Comparison of ENCODE assay signal across 17 mouse cellular contexts in genomic region chr11:71594250-71594847, GRCm38 (mm10).
DNase-seq lines count a peak whose midpoint lies in the region; ATAC-seq and TF ChIP-seq lines count a peak whose summit lies in the region.
"Had no signal": no experiment of that assay in that cellular context is flagged by ENCODE, and none has a peak within 500 bp of the region (broad histone marks: within the 10 kb centered on the region; RNA-seq: fewer than 3 reads in every experiment).

No protein-coding gene starts in this region.

- no peak overlapping the region for H3K4me3 ChIP-seq in lung, adult 2 months (replicated peaks; ENCODE audit: extremely low read depth, low read depth, low read length)
- no peak overlapping the region for H3K4me3 ChIP-seq in hindbrain, postnatal 0 days (ENCODE audit: low read length)
- no peak overlapping the region for H3K4me3 ChIP-seq in liver, embryonic 11.5 days (ENCODE audit: low read depth, low read length)
- H3K4me3 ChIP-seq: forebrain, embryonic 10.5 days; gastrocnemius, adult 2 months; heart, embryonic 15.5 days; liver, embryonic 15.5 days; midbrain, embryonic 15.5 days had no signal

- H3K27ac ChIP-seq in hindbrain, postnatal 0 days, result no peak overlapping the region
- no peak overlapping the region for H3K27ac ChIP-seq in liver, embryonic 11.5 days (ENCODE audit: low read depth, low read length)
- H3K27ac ChIP-seq: forebrain, embryonic 10.5 days; gastrocnemius, adult 2 months; heart, embryonic 15.5 days; kidney, postnatal 0 days; liver, embryonic 15.5 days; midbrain, embryonic 15.5 days had no signal

- no peak for TF ChIP-seq POLR2A in lung, adult 2 months (IDR thresholded peaks at IDR 0.05; ENCODE audit: borderline replicate concordance, extremely low read depth, low read depth, low read length)

- no peaks in the 10 kb centered on the region for H3K9me3 ChIP-seq in hindbrain, postnatal 0 days (ENCODE audit: low read length)
- H3K9me3 ChIP-seq in liver, embryonic 11.5 days (ENCODE audit: control insufficient read depth, low read length), result no peaks in the 10 kb centered on the region
- H3K9me3 ChIP-seq: forebrain, embryonic 10.5 days; heart, embryonic 15.5 days; liver, embryonic 15.5 days; midbrain, embryonic 15.5 days had no signal

- H3K27me3 ChIP-seq in hindbrain, postnatal 0 days (ENCODE audit: insufficient read depth, low read length), result no peaks in the 10 kb centered on the region
- no peaks in the 10 kb centered on the region for H3K27me3 ChIP-seq in liver, embryonic 11.5 days (replicated peaks; ENCODE audit: control insufficient read depth, insufficient read depth, low read length)
- H3K27me3 ChIP-seq: heart, embryonic 15.5 days; liver, embryonic 15.5 days; midbrain, embryonic 15.5 days had no signal

- H3K4me1 ChIP-seq in lung, adult 2 months (ENCODE audit: control insufficient read depth, insufficient read depth, low read length), result no peaks in the 10 kb centered on the region
- H3K4me1 ChIP-seq in hindbrain, postnatal 0 days (ENCODE audit: insufficient read depth, low read length), result no peaks in the 10 kb centered on the region; the same call in 1 of the 2 replicates
- no peaks in the 10 kb centered on the region for H3K4me1 ChIP-seq in liver, embryonic 11.5 days (replicated peaks; ENCODE audit: control insufficient read depth, insufficient read depth, low read length)
- H3K4me1 ChIP-seq: heart, embryonic 15.5 days; liver, embryonic 15.5 days; midbrain, embryonic 15.5 days had no signal

- WGBS in lung, adult 2 months, result 50% methylated on average over 6 of the region's 6 CpGs
- WGBS in hindbrain, postnatal 0 days, result 52% methylated on average over 6 of the region's 6 CpGs
- 73% methylated on average over 6 of the region's 6 CpGs for WGBS in liver, embryonic 11.5 days

- H3K9ac ChIP-seq in hindbrain, postnatal 0 days (replicated peaks; ENCODE audit: low read length), result no peak overlapping the region
- no peak overlapping the region for H3K9ac ChIP-seq in liver, embryonic 11.5 days (ENCODE audit: low read depth, low read length)
- H3K9ac ChIP-seq: heart, embryonic 15.5 days; liver, embryonic 15.5 days; midbrain, embryonic 15.5 days had no signal

- H3K36me3 ChIP-seq in hindbrain, postnatal 0 days (ENCODE audit: insufficient read depth, low read length), result no peaks in the 10 kb centered on the region
- no peaks in the 10 kb centered on the region for H3K36me3 ChIP-seq in liver, embryonic 11.5 days (ENCODE audit: control insufficient read depth, insufficient read depth, low read length)
- H3K36me3 ChIP-seq: forebrain, embryonic 10.5 days; heart, embryonic 15.5 days; liver, embryonic 15.5 days; midbrain, embryonic 15.5 days had no signal

- no peak overlapping the region for H3K4me2 ChIP-seq in hindbrain, postnatal 0 days (ENCODE audit: low read depth, low read length)
- no peak overlapping the region for H3K4me2 ChIP-seq in liver, embryonic 11.5 days
- H3K4me2 ChIP-seq: heart, embryonic 15.5 days; liver, embryonic 15.5 days; midbrain, embryonic 15.5 days had no signal

- peak; percentile 23 to 35 for DNase-seq in cerebellum, adult 18-20 months
- peak; percentile 12 for DNase-seq in cerebellum, adult 9-10 months
- DNase-seq in lung, adult 2 months, result peak; percentile 3
- peak; percentile 47 for DNase-seq in lung, postnatal 36 days
- no peak for DNase-seq in hindbrain, postnatal 0 days (ENCODE audit: low spot score)
- no peak for DNase-seq in liver, embryonic 11.5 days (ENCODE audit: low spot score)
- no peak for DNase-seq in urinary bladder, adult 18-20 months (ENCODE audit: low spot score in 2 of 2)
- DNase-seq: gastrocnemius, adult 2 months; heart, adult 18-20 months; heart, postnatal 4 days; kidney, adult 18-20 months; right cerebral cortex, postnatal 4 days had no signal

- TF ChIP-seq CTCF in lung, adult 2 months (IDR thresholded peaks at IDR 0.05; ENCODE audit: insufficient read depth, low read length), result no peak
- no peak for TF ChIP-seq CTCF in hindbrain, postnatal 0 days (IDR thresholded peaks at IDR 0.05; ENCODE audit: low read depth)

- ATAC-seq in hindbrain, postnatal 0 days, result no peak
- ATAC-seq in liver, embryonic 11.5 days (replicated peaks; ENCODE audit: low FRiP score), result no peak
- ATAC-seq: midbrain, embryonic 15.5 days had no signal

Comparison
In these comparisons a context has a peak if more than half of its experiments do, and no peak if none do; other contexts are left out.
1. DNase-seq: peak in cerebellum, adult 18-20 months (2 of 2), cerebellum, adult 9-10 months (single experiment), lung, adult 2 months (single experiment) and lung, postnatal 36 days (single experiment); none in hindbrain, postnatal 0 days (single experiment), liver, embryonic 11.5 days (single experiment) and urinary bladder, adult 18-20 months (0 of 2).